Mouse (Mus musculus) embryonic facial prominence, embryonic 10.5 days (tissue): Measurements from ENCODE around the gene Wnt3. TPM values are rescaled to one million over a fixed set of nuclear protein-coding genes. Genes with fewer than 3 reads are reported as not detected.
A peak's percentile ranks its signal among the peaks of the same experiment; 100 is the strongest.

Experiments
- DNase-seq: peaks from one replicate; pipeline ENCODE4 v3.0.0-alpha.2; 2017; ENCODE audit warnings: low spot score
- H3K27ac ChIP-seq: fragments of 300-500 bp; sonication (generic); replicated peaks from 2 replicates; pipeline ENCODE4 v1.5.1; 2016; ENCODE audit warnings: mild to moderate bottlenecking
- H3K27me3 ChIP-seq: fragments of 300-500 bp; sonication (generic); replicated peaks from 2 replicates; pipeline ENCODE4 v1.6.1; 2016; ENCODE audit warnings: low read depth, mild to moderate bottlenecking; ENCODE audit not compliant: poor library complexity, severe bottlenecking
- H3K36me3 ChIP-seq: fragments of 300-500 bp; sonication (generic); replicated peaks from 2 replicates; pipeline ENCODE4 v1.6.1; 2016; ENCODE audit warnings: mild to moderate bottlenecking, moderate library complexity
- H3K4me1 ChIP-seq: fragments of 300-500 bp; sonication (generic); 2 replicates; pipeline ENCODE4 v1.6.1; 2016
- H3K4me3 ChIP-seq: fragments of 300-500 bp; sonication (generic); 2 replicates; pipeline ENCODE4 v1.5.1; 2016; ENCODE audit warnings: mild to moderate bottlenecking, moderate library complexity
- H3K9me3 ChIP-seq: fragments of 300-500 bp; sonication (generic); 2 replicates; pipeline ENCODE4 v1.6.1; 2016; ENCODE audit warnings: mild to moderate bottlenecking
- WGBS: fragments of 180-500 bp; shearing (Covaris S2); methylation state at CpG from one replicate; pipeline ENCODE4 v1.1.7; 2016; 5-methylcytosine and 5-hydroxymethylcytosine counted together
- polyA plus RNA-seq: library from polyadenylated mRNA; unstranded; fragments of >200 nt; fragmentation: Nextera tagmentation; extraction: Ambion mirVana; gene quantifications from 2 replicates; pipeline ENCODE4 v1.2.1, GENCODE M21; 2016

Gene Wnt3
- polyA plus RNA-seq, 1 experiment from 2014 or later: 3.7 TPM

DNA sequence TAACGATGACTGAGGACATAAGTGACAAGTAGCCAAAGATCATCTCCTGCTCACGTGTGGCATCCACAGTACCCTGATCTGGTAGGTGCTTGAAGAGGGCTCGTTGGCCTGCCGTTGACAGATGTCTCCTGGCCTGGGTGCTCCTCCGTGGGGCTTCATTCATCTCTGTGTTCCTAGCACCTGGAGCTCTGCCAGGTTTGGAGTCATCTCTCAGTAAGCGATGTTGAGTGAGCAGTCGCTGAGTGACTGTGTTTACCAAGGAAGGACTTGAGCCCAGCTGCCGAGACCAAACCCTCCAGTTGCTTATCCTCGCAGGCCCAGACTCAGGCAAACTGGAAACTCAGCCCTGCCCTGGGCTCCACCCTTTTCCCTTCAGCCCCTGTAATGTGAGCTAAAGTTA, 27.2 kb downstream of the Wnt3 start:
- peaks cover 13% of the 10 kb centered on the region; the same call in 1 of the 2 replicates for H3K9me3 ChIP-seq
- H3K27me3 ChIP-seq: peaks cover 95% of the 10 kb centered on the region
- DNase-seq: no peak
- 0 out of 2 replicates have a peak, but pooled peaks cover 7% of the 10 kb centered on the region for H3K4me1 ChIP-seq
- no peak overlapping the region for H3K4me3 ChIP-seq
- H3K27ac ChIP-seq: no peak overlapping the region
- no peaks in the 10 kb centered on the region for H3K36me3 ChIP-seq
- 80% methylated on average over 9 of the region's 9 CpGs for WGBS

DNA sequence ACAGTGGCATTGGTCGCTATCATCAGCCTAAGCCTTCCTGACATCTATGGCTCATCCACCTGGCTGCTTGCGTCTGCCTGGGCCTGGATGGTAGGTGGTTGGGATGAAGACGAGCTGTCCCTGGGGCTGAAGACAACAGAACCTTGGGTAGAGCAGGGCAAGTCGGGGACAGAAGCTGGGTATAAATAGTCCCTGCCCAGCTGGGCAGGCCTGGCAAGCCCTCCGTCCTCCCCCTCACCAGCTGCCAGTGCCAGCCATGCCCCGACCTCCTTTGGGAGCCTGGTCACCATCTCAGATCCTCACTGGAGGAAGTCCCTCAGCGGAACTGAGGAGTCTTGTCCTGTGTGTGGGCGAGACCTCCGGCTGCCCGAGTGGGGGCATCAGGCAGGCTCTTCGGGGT, 30.2 kb downstream of the Wnt3 start:
- Histone ChIP-seq H3K27me3 (peaks cover 95% of the 10 kb centered on the region), H3K36me3 (no peaks in the 10 kb centered on the region), H3K4me1 (peaks cover 14% of the 10 kb centered on the region), H3K9me3 (peaks cover 13% of the 10 kb centered on the region; the same call in 1 of the 2 replicates), H3K27ac (no peak overlapping the region), H3K4me3 (no peak overlapping the region)
- DNase-seq: no peak
- 88% methylated on average over 11 of the region's 11 CpGs for WGBS

DNA sequence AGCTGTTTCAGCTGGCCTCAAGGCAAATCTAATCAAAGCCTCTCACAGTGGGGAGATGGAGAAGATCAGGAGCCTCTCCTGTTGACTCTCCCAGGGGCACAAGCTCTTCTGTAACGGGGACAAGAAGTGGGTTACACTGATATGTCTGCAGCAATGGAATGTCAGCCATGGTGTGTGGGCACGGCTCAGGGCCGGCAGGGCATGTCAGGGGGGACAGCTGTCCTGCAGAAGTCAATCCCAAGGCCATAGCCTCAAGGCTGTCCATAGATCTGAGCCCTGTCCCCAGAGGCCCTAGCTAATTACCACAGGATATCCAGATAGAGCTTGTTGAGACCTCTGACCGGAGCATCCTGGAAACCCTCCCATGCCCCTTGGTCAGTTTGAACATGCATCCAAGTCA, 30.9 kb downstream of the Wnt3 start:
- 69% methylated on average over 4 of the region's 4 CpGs for WGBS
- H3K27ac ChIP-seq: peak overlapping the region; percentile 4; the same call in 1 of the 2 replicates
- no peak for DNase-seq
- H3K36me3 ChIP-seq: no peaks in the 10 kb centered on the region
- no peak overlapping the region for H3K4me3 ChIP-seq
- H3K27me3 ChIP-seq: peaks cover 95% of the 10 kb centered on the region
- H3K4me1 ChIP-seq: peaks cover 21% of the 10 kb centered on the region
- peaks cover 13% of the 10 kb centered on the region; the same call in 1 of the 2 replicates for H3K9me3 ChIP-seq

DNA sequence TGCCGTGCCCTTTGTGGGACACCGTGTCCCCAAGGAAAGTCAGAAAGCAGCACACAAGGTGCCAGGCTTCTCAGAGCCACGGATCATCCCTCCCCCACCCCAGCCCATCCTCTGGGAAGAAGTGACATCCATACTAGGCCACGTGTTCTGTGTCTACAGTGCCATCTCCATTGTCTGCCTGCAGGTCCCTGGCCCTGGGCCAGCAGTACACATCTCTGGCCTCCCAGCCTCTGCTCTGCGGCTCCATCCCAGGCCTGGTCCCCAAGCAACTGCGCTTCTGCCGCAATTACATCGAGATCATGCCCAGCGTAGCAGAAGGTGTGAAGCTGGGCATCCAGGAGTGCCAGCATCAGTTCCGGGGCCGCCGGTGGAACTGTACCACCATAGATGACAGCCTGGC, 34.0 kb downstream of the Wnt3 start:
- H3K27me3 ChIP-seq: peaks cover 98% of the 10 kb centered on the region
- 53% methylated on average over 12 of the region's 12 CpGs for WGBS
- no peak overlapping the region for H3K27ac ChIP-seq
- no peak overlapping the region for H3K4me3 ChIP-seq
- H3K36me3 ChIP-seq: no peaks in the 10 kb centered on the region
- peaks cover 13% of the 10 kb centered on the region; the same call in 1 of the 2 replicates for H3K9me3 ChIP-seq
- no peak for DNase-seq
- H3K4me1 ChIP-seq: peaks cover 35% of the 10 kb centered on the region

DNA sequence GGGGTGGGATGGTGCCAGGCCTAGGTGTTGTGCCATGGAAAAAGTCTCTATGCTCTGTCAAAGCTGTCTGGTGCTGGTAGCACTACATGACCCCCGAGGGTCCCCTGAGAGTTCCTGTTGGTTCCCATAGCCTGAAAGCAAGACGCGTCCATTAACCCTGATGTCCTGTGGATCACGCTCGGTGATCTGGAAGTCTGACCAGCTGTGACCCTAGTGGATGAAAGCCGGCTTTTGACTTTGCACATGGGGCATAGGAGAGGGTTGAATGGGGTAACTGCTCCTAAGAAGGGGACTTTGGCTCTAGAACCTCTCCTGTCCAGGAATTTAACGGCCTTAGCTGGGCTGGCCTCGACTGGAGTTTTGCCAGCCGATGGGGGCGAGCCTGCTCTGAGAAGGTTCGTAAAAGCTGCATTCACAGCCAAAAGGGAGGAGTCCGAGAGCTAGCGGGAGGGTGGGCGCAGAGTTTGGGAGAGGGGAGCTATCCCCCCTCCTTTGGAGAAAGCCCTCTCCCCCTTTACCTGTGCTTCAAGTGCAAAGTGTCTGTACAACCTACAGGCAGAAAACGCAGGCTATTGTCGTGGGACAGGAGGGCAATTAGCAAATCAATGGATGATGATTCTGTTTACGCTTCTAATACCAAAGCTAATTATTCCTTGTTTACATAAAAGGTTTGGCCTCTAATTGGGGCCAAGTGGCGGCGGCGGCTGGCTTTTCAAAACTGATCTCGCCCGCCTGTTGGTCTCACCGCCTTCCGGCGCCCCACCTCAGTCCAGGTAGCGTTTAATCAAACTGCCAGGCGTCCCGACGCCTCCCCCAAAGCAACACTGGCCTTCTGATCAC, 35.0 kb downstream of the Wnt3 start:
- Histone ChIP-seq H3K4me1 (peaks cover 35% of the 10 kb centered on the region), H3K27ac (peak overlapping the region; percentile 80; the same call in 1 of the 2 replicates), H3K36me3 (no peaks in the 10 kb centered on the region), H3K9me3 (peaks cover 13% of the 10 kb centered on the region; the same call in 1 of the 2 replicates), H3K4me3 (peak overlapping the region; percentile 68), H3K27me3 (peaks cover 100% of the 10 kb centered on the region)
- WGBS: 3% methylated on average over 29 of the region's 29 CpGs
- DNase-seq: peak; percentile 19

DNA sequence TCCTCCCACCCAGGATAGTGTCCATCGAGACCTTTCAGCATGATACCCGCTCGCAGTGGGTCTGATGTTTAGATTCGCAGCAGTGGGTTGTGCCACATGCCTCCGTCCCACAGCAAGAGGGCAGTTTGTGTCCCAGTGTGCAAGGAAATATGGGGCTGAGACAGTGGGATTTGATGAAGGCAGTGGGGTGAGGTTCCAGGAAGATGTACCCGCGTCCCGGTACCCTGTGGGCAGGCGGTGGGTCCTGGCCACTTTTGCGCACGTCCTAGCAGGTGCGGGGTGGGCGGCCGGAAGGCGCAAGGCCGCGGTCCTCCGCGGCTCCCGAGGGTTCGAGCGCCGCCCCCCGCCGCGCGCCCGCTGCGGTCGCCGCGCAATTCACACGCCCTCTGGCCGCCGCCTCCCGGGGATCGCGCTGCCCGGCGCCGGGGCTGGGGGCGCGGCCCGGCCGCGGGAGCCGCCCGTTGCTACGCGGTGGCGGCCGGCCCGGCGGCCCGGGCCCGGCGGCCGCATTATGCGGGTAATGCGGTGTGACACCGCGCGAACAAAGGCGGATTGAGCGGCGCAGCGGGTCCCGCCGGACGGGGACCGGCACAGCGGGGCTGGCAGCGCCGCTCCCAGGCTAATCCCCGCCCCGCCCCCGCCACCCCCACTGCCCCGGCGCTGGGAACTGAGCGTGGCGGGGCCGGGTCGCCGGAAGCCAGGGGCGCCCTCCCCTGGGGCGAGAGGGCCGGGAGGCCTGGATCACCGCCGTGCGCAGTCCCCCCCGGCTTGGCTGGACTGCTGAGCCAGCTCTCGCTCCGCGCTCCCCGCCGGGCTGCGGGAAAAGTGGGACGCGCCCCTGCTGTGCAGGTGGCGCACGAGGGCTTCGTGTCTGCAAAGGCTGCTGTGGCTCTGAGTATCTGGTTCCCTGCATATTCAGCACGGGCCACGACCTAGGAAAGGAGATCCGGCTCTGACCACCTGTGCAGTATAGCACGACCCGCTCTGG, 36.0 kb downstream of the Wnt3 start:
- WGBS: 1% methylated on average over 107 of the region's 107 CpGs
- H3K27ac ChIP-seq: peak overlapping the region; percentile 80
- peaks cover 100% of the 10 kb centered on the region for H3K27me3 ChIP-seq
- no peaks in the 10 kb centered on the region for H3K36me3 ChIP-seq
- peaks cover 10% of the 10 kb centered on the region; the same call in 1 of the 2 replicates for H3K9me3 ChIP-seq
- peak; percentile 68 for DNase-seq
- H3K4me1 ChIP-seq: peaks cover 38% of the 10 kb centered on the region
- peak overlapping the region; percentile 68 for H3K4me3 ChIP-seq

- H3K4me1 ChIP-seq: peaks cover 43% of the 10 kb centered on the region
- no peaks in the 10 kb centered on the region for H3K36me3 ChIP-seq
- WGBS: 8% methylated on average over 12 of the region's 12 CpGs
- DNase-seq: no peak
- H3K4me3 ChIP-seq: peak overlapping the region; percentile 68
- H3K27me3 ChIP-seq: peaks cover 100% of the 10 kb centered on the region
- H3K9me3 ChIP-seq: 0 out of 2 replicates have a peak, but pooled peaks cover 4% of the 10 kb centered on the region
- H3K27ac ChIP-seq: no peak overlapping the region
Observed at GRCm38 (mm10) chr11:103810631-103811030, 36.7 kb downstream of the Wnt3 start.

DNA sequence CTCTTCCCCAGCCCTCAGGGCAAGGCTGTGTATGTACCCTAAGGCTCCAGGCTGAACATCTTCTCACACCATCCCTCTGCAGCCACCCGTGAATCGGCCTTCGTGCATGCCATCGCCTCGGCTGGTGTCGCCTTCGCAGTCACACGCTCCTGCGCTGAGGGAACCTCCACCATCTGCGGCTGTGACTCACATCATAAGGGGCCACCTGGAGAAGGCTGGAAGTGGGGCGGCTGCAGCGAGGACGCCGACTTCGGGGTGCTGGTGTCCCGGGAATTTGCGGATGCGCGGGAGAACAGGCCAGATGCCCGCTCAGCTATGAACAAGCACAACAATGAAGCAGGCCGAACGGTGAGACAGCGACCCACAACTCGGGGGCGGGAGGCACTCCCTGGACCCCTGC, 37.3 kb downstream of the Wnt3 start:
- Histone ChIP-seq H3K36me3 (no peaks in the 10 kb centered on the region), H3K9me3 (no peaks in the 10 kb centered on the region), H3K27me3 (peaks cover 95% of the 10 kb centered on the region), H3K4me3 (no peak overlapping the region), H3K27ac (no peak overlapping the region), H3K4me1 (peaks cover 45% of the 10 kb centered on the region)
- 44% methylated on average over 25 of the region's 25 CpGs for WGBS
- no peak for DNase-seq

- H3K36me3 ChIP-seq: 0 out of 2 replicates have a peak, but pooled peaks cover 6% of the 10 kb centered on the region
- no peak overlapping the region for H3K27ac ChIP-seq
Observed at GRCm38 (mm10) chr11:103814808-103815207, 40.9 kb downstream of the Wnt3 start.

GRCm38 (mm10) chr11:103815986-103816385, 42.0 kb downstream of the Wnt3 start:
- Histone ChIP-seq H3K9me3 (no peaks in the 10 kb centered on the region), H3K4me1 (peaks cover 14% of the 10 kb centered on the region; the same call in 1 of the 2 replicates), H3K4me3 (no peak overlapping the region), H3K36me3 (peaks cover 12% of the 10 kb centered on the region; the same call in 1 of the 2 replicates), H3K27me3 (peaks cover 47% of the 10 kb centered on the region), H3K27ac (no peak overlapping the region)
- 79% methylated on average over 13 of the region's 13 CpGs for WGBS
- DNase-seq: no peak

More at GRCm38 (mm10) chr11:103814808-103815207, 40.9 kb downstream of the Wnt3 start:
- WGBS: 45% methylated on average over 3 of the region's 3 CpGs
- Histone ChIP-seq H3K4me3 (no peak overlapping the region), H3K9me3 (no peaks in the 10 kb centered on the region), H3K4me1 (peaks cover 24% of the 10 kb centered on the region), H3K27me3 (peaks cover 59% of the 10 kb centered on the region)
- no peak for DNase-seq

GRCm38 (mm10) chr11:103816719-103817118, 42.8 kb downstream of the Wnt3 start:
- no peak overlapping the region for H3K27ac ChIP-seq
- 85% methylated on average over 8 of the region's 8 CpGs for WGBS
- no peak overlapping the region for H3K4me3 ChIP-seq
- peaks cover 10% of the 10 kb centered on the region; the same call in 1 of the 2 replicates for H3K4me1 ChIP-seq
- no peaks in the 10 kb centered on the region for H3K9me3 ChIP-seq
- peaks cover 40% of the 10 kb centered on the region for H3K27me3 ChIP-seq
- no peak for DNase-seq
- peaks cover 18% of the 10 kb centered on the region for H3K36me3 ChIP-seq

GRCm38 (mm10) chr11:103827201-103827600, 53.3 kb downstream of the Wnt3 start:
- Histone ChIP-seq H3K27me3 (0 out of 2 replicates have a peak, but pooled peaks cover under 1% of the 10 kb centered on the region), H3K36me3 (peaks cover 52% of the 10 kb centered on the region), H3K27ac (no peak overlapping the region), H3K4me1 (peaks cover 11% of the 10 kb centered on the region), H3K4me3 (no peak overlapping the region), H3K9me3 (no peaks in the 10 kb centered on the region)
- no peak for DNase-seq
- 98% methylated on average over 6 of the region's 6 CpGs for WGBS
